Mouse (Mus musculus) E14TG2a.4 (cell line): ENCODE measurements around the gene Gm572.

Source experiments
- CTCF ChIP-seq: conservative IDR thresholded peaks from 2 replicates; pipeline ENCODE4 v1.5.1; 2014; ENCODE audit warnings: low read length
- NANOG ChIP-seq: IDR thresholded peaks from 2 replicates; pipeline ENCODE4 v1.6.1; 2014; ENCODE audit warnings: borderline replicate concordance, low read length, mixed read lengths
- POU5F1 ChIP-seq: IDR thresholded peaks from 2 replicates; pipeline ENCODE4 v1.6.1; 2014; ENCODE audit warnings: low read length, borderline replicate concordance

DNA sequence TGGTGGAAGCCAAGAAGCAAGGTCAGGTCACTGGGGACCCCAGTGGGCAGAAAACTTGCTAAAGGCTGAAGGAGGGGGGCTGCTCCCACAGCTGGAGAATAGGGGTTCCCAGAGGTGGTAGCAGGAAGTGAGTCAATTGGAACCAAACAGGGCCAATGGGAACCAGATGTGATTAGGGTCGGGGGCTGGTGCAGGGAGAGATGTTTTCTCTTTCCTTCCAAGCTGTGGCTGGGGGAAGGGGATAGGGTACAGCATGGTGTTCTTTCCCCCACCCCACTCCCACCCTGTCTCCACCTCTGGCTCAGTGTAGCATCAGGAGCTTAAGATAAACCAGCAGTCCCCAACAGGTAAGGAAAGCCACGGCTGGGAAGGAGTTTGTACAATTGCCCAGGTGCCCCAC lies 45.0 kb downstream of the Gm572 start:
- TF ChIP-seq CTCF, result no peak
- no peak for TF ChIP-seq POU5F1
- no peak for TF ChIP-seq NANOG
